Mouse (Mus musculus) thymus, adult 2 months (tissue): ENCODE measurements at regions not wholly inside any gene's neighbourhood (a gene's known extent, or its start where the extent isn't known, plus 50 kb on each side); places are given as distances from the start of the nearest gene placed in this dataset.

ENCODE experiments used
- CTCF ChIP-seq: fragments of 200-500 bp; IDR thresholded peaks from 2 replicates; pipeline ENCODE4 v1.5.1; 2012; ENCODE audit warnings: mild to moderate bottlenecking, control low read depth, low read length, moderate library complexity, borderline replicate concordance; ENCODE audit not compliant: control insufficient read depth, poor library complexity, insufficient read depth; ENCODE audit errors: extremely low read depth
- POLR2A ChIP-seq: fragments of 200-500 bp; IDR thresholded peaks from 2 replicates; pipeline ENCODE4 v1.6.1; 2012; ENCODE audit warnings: mild to moderate bottlenecking, low read length, control low read depth, moderate library complexity; ENCODE audit not compliant: control insufficient read depth, poor library complexity, insufficient read depth; ENCODE audit errors: extremely low read depth

GRCm38 (mm10) chr12:113878826-113879225 is 335.1 kb downstream of the Adam6a start:
- TF ChIP-seq CTCF = no peak
- no peak for TF ChIP-seq POLR2A
